Mouse (Mus musculus) adrenal gland, postnatal 14 days (tissue): ENCODE data around the gene Nfe2. TPM values are rescaled to one million over a fixed set of nuclear protein-coding genes. Genes with fewer than 3 reads are reported as not detected.
"Not testable (repeated sequence)": the region's sequence is repeated elsewhere in the genome, so short reads cannot be mapped to it uniquely, and the experiment has no call there.

Experiments used
- DNase-seq: peaks from one replicate; pipeline ENCODE4 v3.0.0; 2021; ENCODE audit warnings: mixed read lengths
- total RNA-seq: library from RNA; stranded (reverse); gene quantifications from 2 replicates; pipeline ENCODE4 v1.2.3, GENCODE M21; 2021

The Nfe2 gene
- total RNA-seq, 1 experiment from 2014 or later: 4.7 TPM

DNA sequence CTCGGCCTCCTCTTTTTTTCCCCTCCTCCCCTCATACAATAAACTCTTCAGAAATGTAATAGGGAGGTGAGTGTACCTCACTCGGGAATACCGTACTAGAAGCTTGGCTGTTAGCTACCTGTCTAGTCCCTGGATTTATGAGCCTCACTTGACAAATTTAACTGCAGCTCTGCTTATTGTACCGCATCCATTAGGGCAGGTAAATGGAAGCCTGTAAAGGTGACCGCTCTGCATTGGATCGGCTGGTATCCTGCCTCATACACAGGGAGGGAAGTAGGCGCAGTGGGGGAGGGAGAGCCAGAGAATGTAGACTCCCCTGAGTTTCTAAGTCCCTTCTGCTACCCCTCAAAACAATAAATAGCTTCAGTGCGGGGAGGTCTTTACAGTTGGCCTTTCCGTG lies 32.6 kb upstream of the Nfe2 start:
- no peak for DNase-seq

DNA sequence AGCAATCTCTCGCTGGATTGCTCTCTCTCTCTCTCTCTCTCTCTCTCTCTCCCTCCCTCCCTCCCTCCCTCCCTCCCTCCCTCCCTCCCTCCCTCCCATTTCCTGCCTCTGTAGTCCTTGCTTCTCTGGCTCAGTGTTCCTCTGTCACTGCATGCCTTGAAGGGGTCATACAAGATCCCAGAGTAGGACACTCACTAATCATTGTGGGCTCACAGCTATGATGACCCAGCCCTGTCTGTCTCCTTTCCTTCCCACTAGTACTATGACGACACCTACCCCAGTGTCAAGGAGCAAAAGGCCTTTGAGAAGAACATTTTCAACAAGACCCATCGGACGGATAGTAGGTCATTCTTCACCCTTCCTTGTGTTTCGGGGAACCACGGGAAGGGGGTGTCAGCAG lies 32.2 kb upstream of the Nfe2 start:
- DNase-seq: no peak

DNA sequence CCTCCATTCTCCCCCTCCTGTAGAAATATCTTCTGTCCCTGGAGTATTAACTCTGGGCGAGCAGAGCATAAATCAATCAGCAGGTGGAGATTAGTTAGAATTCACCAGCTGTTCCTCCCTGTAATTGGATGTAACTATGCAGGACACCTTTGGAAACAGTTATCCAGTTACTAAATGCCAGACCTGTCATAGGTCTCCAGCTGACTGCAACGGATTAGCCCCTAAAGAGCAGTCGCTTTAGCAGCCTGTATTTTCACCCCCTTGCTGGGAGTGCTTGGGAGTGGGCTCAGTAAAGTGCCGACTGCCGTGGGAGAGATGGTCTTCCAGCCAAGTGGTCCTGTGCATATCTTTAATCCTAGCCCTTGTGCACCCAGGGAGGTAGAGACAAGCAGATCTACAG lies 31.4 kb upstream of the Nfe2 start:
- DNase-seq: no peak

DNA sequence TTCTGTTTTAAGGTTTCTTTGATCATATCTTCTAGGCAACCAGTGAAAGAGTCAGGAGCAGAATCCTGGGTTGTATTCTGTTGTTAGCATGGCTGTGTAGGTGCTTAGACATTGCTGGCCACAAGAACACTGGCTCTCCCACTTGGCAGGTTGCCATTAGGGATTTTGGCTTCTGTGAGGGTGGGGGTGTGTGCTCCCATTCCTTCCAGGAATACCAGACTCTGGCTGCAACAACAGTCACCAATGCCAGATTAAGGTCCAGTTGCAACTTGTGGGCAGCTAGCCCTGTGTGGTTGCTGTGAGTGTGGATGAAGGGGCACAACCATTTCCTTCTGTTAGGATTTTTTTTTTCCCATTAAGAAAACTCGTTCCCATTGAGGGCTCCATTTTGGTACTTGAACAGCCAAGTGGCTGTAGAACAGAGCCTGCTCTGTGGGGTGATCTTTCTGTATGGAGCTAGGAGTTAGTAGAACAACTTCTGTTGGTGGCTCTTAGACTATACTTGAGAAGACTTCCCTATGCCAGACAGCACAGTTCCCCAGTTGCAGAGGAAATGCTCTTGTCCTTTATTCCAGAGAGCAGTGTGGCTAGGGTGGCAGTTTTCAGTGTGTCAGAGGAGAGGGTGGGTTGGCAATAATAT lies 27.7 kb upstream of the Nfe2 start:
- DNase-seq: peak; percentile 70

DNA sequence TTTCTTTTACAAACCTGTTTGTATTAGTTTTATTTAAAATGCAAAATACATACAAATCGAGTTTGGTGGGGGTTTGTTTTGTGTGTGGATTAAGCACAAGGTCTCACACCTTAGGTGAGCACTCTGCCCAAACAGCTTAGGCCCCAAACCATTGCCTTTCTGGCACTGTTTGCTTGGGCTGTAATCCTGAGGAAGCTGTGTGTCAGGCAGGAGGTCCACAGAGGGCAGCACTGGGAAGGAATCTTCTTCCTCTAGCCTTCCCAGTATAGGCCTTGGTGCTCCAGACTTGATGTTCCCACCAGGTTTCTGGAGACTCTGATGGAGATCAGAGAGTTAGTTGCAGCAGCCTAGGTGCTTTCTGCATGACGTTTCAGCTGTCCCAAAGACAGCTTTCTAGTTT lies 26.4 kb upstream of the Nfe2 start:
- DNase-seq: peak; percentile 46

DNA sequence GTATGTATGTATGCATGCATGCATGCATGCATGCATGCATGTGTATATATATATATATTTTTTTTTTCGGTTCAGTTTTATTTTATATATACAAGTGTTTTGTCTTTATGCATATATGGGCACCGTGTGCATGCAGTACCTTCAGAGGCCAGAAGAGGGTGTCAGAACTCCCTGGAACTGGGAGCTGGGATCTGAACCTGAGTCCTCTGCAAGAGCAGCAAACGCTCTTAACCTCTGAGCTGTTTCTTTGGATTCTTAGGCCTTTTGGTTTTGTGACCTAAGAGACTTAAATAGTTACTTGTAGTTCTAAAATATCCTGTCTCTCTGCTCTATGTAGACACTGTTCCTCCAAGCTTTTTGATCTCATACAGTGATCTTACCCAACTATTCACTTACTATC lies 25.9 kb upstream of the Nfe2 start:
- peak; percentile 70 for DNase-seq

DNA sequence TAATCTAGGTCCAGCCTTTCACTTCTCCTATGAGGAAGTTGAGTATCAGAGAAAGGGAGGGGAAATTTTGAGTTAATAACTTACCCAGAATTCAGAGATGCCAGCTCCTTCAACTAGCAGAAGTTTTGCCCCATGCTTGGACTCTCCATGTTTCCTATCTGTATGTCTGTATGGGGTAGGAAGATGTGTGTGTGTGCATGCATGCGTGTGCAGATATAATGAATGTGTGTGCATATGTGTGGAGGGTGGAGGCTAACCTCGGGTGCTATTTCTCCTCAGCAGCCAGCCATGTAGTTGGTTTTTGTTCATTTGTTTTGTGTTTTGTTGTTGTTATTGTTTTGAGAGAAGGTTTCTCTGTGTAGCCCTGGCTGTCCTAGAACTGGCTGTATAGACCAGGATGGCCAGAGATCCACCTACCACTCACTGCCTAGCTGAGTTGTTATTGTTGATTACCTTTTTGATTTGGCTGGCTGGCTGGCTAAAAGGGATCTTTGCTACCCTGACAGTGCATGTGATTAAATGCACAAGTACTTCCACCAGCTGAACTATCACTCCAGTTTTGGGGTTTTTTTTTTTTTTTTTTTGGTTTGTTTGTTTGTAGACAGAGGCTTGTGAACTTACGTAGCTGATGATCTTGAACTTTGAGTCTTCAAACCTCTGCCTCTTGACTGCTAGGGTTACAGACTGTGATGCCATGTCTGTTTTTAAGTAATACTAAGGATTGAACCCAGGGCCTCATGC lies 23.4 kb upstream of the Nfe2 start:
- no peak for DNase-seq

DNA sequence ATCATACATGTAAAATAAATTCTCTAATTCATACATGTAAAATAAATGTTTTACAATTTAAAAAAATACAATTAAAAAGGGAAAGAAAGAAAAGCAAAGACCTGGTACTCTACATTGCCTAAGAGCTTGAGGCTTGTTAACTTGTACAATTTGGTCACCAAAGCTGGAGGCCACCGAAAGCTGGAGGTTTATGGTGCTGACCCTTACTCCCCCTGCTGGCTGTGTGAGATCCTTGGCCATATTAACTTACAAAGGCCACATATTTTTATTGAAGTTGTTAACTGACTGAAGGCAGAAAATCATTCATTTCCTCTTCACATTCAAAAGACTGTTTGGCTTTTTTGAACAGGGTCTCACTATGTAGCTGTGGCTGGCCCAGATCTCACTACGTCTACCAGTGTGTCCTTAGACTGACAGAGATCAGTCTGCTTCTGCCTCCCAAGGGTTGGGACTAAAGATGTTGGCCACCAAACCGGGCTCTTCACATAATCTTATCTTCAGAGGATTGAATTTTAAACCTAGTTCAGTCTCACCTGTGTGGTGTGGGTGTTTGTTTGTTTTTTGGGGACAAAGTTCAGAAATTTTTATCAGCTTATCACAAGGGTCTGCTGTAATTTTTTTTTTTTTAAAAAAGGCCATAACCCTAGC lies 22.7 kb upstream of the Nfe2 start:
- DNase-seq: peak; percentile 67

DNA sequence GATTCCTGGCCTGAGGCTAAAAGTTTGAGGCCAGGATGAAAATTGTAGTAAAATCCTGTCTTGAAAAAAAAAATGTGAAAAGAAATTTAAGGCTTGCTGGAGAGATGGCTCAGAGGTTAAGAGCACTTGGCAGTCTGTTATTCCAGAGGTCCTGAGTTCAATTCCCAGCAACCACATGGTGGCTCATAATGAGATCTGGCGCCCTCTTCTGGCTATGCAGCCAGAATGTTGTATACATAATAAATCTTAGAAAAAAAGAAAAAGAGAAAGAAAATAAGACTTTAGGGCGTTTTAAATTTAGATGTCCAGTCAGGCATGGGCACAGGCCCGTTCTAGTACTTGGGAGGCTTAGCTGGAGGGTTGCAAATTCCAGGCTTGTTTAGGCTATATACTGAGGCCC lies 21.5 kb upstream of the Nfe2 start:
- DNase-seq: peak; percentile 58

DNA sequence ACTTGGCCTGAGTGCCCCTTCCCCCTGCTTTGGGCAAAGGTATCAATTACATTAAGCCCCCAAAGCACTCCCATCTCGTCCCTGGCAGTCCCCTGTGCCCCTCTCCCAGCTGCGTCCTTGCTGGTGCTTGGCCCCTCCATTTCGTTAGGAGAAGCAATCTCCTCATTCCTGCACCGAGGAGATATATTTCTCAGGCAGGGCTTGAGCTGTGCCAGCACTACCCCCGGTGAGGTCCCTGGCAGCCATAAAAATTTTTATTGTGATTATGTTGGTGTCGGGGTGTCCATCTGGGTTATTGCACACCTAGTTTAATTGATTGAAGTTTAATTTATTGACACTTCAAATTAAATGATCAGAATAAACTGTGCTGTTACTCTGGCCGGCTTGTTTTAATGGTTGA lies 19.7 kb upstream of the Nfe2 start:
- no peak for DNase-seq

DNA sequence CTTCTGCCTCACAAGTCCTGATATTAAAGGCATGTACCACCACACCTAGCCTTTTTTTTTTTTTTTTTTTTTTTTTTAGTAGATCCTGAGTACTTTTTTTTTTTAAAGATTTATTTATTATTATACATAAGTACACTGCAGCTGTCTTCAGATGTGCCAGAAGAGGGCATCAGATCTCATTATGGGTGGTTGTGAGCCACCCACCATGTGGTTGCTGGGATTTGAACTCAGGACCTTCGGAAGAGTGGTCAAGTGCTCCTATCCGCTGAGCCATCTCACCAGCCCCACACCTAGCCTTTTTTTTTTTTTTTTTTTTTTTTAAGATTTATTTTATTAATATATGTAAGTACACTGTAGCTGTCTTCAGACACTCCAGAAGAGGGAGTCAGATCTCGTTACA lies 17.7 kb upstream of the Nfe2 start:
- not testable (repeated sequence) for DNase-seq

DNA sequence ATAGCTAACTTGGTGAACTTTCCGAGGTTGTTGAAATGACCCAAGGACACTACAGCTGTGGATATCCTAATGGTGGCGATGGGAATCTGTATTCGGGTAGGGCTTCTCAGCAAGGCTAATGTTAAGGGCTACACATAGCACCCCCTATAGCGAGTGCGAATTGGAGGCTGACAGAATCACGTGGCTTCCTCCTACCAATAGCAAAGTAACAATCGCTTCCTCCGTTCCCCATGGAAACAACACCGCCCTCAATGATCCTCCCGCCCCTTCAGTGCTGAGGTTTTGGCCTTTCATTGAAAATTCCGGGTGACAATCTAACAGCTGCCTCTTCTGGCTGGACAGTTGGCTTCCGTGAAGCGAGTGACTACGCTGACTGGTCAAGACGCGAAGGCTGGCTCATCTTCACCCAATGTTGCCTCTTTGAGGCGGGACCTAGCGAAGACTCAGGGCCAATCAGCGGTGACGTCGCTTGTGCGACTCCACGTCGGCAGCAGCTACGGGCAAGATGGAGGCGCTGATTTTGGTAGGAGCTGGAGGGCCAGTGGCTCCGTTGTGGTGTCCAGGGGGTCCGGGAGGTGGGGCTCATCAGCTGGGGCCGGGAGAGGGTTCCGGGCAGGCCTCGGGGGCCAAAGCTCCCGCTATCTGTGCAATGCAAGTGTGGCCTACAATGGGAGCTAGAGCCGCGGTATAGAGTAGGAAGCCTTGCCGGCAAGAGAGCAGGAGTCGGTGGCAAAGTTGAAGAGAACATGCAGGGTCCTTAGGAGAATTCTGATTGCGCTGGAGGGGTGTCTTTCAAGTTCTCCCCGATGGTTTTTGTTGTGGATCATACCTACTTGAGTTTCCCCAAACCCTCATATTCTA lies 14.4 kb upstream of the Nfe2 start, which contains the start of gene Copz1:
Gene Copz1, plus strand, starts transcription at position 296 of the 861 bp plus-strand sequence.
- DNase-seq: peak; percentile 96

DNA sequence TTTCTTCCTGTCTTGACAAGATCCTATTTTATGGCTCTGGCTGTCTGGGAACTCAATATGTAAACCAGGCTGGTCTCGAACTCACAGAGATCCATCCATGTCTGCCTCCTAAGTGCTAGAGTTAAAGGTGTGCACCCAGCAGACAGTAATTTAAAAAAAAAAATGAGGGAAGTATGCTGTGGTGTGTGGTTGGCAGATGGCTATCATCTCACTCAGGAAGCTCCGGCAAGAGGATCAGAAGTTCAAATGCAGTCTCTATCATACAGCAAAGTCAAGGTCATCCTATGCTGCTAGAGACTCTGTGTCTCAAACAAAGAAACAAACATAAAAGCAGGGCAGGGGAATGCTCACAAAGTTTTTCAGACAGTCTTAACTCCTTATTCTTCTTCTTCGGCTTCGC lies 10.7 kb upstream of the Nfe2 start:
- no peak for DNase-seq

DNA sequence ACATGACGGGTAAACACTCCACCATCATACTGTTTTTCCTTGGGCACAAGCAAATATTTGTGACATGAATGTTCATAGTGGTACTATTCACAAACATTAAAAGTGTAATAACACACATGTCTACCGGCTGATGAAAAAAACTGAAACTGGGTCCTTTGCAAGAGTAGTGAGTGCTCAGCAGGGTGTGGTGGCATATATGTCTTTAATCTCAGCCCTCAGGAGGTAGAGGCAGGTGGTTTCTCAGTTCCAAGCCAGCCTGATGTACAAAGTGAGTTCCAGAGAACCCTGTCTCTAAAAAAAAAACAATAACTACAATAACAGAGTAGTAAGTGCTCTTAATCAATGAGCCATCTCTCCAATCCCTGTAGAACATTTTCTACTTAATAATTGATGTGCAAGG lies 6.6 kb upstream of the Nfe2 start:
- no peak for DNase-seq

DNA sequence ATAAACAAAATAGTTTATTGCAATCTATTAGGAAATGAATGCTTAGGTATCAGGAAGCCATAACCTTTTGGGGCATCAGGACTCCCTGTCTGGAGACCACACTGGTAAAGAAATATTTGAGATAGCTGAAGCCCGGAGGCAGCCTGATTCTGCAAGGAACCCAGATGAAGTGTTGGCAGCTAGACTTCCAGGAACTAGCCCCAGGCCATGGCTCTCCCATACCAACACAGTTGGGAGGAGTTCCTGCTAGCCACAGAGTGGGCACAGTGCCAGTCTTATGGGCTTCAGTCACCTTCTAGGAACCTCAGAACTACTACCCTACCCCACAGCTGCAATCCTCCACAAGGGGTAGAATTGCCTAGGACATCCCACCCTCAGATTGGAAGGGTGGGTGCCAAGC lies 1.8 kb upstream of the Nfe2 start:
- no peak for DNase-seq

DNA sequence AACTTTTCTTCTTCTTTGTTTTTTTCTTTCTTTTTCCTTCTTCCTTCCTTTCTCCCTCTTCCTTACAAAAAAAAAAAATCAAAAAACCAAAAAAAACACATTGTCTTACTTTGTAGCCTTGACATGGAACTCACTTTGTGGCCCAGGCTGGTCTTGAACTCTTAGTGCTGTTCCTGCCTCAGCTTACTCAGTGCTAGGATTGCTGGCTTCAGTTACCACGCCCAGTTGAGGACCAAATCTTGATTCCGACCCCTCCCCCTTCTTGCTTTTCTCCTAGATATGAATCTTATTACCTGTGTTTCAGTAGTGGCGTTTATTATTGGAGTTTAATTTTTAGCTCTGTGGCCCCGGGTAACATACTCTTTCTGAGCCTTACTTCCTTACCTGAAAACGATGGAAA lies 959 bp upstream of the Nfe2 start:
- DNase-seq: no peak

DNA sequence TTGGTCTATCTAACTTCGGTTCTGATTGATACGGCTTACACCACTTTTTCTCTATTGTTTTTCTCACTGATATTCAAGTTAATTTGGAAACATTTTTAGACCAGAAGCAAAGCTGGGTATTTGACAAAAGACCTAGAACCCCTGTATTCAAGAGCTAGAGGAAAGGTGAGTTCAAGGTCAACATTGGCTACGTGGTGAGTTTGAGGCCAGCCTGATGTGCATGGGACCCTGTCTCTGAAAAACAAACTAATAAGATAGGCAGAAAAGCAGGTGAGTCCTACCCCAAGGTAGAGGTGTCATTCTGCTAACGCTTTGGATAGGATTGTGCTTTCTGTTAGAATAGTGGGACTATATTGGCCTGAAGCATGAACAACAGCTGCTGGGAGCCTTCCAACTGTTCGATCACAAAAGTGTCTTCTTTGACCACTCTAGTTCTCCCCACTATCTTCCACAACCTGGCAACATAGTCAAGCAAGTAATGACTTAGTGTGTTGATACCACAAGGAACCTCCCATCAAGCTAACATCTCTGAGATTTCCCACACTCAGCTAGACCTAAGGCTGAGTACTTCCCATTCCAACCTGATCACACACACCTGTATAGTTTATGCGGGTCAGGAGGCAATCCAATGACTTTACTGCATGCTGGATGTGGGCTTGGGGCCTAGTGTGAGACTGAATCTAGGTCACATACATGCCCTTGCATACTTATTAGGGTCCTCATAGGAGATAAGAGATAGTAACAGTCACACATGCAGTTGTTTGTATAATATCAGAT lies 1.8 kb downstream of the Nfe2 start:
- no peak for DNase-seq

DNA sequence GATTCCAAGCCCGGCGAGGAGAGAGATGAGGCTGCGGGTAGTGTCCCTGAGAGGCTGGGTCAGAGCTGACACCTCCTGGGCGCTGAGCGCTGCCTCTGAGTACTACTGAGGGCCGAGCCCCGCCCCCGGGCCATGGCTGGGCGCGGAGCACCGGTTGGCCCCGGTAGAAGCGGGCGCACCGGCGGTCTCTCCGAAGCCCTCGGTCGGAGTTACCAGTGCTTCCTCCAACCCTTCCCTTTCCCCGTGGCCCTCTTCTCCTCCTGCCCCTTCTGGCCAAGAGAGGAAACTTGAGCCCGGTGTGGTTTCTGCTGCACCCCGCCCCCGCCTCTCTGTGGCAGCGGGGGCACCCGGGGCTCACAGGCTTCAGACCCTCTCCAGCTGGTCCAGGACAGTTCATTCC lies 3.0 kb downstream of the Nfe2 start:
- DNase-seq: peak; percentile 53

DNA sequence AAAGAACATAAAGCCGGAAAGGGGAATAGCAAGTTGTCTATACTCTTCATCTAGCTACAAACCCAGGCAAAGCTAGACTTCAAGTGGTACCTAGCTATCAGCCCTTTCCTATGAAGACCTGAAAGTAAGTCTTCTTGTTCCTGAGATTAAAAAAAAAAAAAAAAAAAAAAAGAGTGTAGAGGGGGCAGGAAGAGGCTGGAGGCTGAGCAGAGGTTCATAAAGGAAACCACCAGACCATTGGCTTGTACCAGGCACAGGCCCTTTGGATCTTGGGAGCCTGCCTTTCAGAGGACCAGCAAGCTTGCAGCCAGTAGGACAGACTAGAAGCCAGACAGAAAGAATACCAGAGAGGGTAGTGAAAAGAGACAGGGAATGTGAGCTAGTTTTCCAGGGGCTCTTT lies 4.9 kb downstream of the Nfe2 start:
- DNase-seq: no peak

DNA sequence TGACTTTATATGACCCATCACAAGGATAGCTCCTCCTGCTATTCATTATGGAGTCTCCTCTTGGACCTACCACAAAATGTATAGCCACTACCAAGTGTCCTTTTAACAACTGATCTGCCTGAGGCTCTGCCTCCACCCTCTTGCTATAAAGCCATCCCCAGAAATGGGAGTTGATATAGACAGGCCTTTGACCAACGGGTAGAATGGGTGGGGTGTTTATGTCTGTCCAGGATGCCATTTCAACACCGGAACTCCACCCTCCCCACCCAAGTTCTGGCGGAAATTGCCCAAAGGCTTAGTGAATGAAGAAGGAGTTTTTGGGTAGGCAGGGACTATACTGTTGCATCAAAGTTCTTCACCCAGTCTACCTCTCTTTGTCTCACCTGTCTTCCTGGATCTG lies 5.5 kb downstream of the Nfe2 start:
- DNase-seq: no peak

DNA sequence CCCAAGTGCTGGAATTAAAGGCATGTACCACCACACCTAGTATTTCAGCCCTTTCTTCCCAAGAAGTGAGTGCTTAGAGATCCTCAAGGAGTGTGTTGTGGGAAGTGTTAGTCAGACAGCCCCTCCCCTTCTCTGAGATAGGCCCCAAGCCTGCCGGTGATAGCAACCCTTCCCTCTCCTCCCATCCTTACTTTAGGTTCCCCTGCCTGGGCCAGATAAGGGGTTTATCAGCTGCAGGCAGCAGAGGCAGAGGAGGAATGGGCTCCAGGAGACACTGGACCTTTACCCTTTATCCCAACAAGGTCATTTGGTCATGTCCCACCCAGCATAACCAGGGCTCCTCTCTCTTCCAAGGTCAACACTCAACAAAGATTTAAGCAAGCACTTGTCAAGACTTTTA lies 6.6 kb downstream of the Nfe2 start:
- DNase-seq: no peak

DNA sequence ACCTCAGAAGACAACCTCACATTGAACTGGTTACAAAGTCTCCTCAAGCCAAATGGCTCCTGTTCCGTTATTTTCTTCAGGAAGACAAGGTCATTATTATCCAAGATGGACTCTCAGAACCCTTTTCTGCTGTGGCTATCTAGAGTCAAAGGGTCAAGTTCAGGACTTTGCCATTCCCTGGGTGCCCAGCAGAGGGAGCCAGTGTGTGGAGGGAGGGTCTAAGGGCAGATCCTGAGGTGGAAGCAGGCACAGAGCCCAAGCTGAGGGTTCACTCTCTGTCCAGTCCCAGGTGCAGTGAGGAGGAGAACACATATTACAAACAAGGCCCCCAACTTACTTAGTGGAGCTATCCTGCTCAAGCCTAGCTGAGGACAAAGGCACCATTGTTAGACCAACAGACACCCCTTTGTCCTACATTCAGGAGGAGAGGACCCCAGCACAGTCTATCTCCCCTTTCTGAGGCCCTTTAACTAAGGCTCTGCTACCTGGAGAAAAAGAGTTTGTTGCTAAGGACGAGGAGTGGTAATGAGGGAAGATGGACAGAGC lies 7.9 kb downstream of the Nfe2 start:
- DNase-seq: peak; percentile 87
